Mouse (Mus musculus): ENCODE results near the gene D10Wsu102e.

DNA sequence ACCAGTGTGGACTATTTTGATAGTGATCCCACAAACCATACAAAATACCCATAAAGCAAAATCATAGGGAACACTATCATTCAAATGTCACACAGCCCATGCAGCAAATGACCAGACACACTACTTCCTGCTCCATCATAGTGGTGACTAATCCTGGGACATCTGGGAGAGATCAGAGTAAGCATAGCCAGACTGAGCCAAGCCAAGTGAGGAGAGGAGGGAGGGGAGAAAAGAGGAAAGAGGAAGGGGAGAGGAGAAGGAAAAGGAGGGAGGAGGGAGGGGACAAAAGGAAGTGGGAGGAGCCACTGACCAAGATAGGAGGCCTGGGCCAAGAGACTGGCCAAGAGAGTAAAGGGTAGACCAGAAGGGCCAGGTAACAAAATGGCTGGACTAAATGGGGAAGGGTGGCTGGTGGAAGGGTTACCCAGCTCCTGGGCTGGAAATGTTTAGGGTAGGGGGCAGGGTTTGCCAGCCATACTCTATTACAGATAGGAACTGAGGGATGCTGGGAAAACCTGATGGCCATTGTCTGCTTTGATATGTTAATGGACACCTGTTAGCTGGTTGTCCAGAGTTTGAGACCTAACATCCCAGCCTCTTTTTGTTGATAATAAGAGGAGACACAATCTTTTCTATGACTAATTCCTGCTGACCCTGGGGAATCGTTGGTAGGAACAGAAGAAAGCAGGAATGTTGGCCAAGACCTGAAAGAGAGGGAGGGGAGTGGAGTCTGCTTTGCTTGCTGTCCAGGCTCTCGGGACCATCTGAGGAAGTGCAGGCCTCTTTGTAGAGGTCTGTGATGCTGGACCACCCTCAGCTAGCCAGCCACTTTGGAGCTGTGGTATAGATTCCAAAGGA is 16.0 kb upstream of the D10Wsu102e start:
- TF ChIP-seq POLR2A (IDR thresholded peaks at IDR 0.05; ENCODE audit: insufficient read length, low read depth) (no peak), USF1 (IDR thresholded peaks at IDR 0.05; ENCODE audit: low read depth) (no peak)
